31 mouse cellular contexts compared by ENCODE assay signal in genomic region chr2:137847901-137848300, GRCm38 (mm10).
"Had no signal": no experiment of that assay in that cellular context is flagged by ENCODE, and none has a peak within 500 bp of the region (broad histone marks: within the 10 kb centered on the region; RNA-seq: fewer than 3 reads in every experiment).

No protein-coding gene starts in this region.

- H3K9me3 ChIP-seq: limb, embryonic 10.5 days; limb, embryonic 12.5 days; limb, embryonic 13.5 days; limb, embryonic 15.5 days; liver, embryonic 12.5 days; liver, embryonic 13.5 days; liver, embryonic 15.5 days; lung, embryonic 15.5 days; megakaryocyte, embryonic 14.5 days; midbrain, embryonic 10.5 days; midbrain, embryonic 12.5 days; midbrain, embryonic 13.5 days; midbrain, embryonic 15.5 days; neural tube, embryonic 12.5 days; neural tube, embryonic 13.5 days had no signal

- H3K27ac ChIP-seq: limb, embryonic 10.5 days; limb, embryonic 12.5 days; limb, embryonic 13.5 days; limb, embryonic 15.5 days; liver, embryonic 12.5 days; liver, embryonic 13.5 days; liver, embryonic 14.5 days; liver, embryonic 15.5 days; lung, embryonic 15.5 days; macrophage; midbrain, embryonic 10.5 days; midbrain, embryonic 12.5 days; midbrain, embryonic 13.5 days; midbrain, embryonic 15.5 days; neural tube, embryonic 12.5 days; neural tube, embryonic 13.5 days had no signal

- H3K27me3 ChIP-seq: limb, embryonic 12.5 days; limb, embryonic 15.5 days; liver, embryonic 12.5 days; liver, embryonic 13.5 days; liver, embryonic 15.5 days; lung, embryonic 15.5 days; megakaryocyte, embryonic 14.5 days; midbrain, embryonic 12.5 days; midbrain, embryonic 13.5 days; midbrain, embryonic 15.5 days; neural tube, embryonic 12.5 days; neural tube, embryonic 13.5 days had no signal

- H3K4me3 ChIP-seq: limb, embryonic 10.5 days; limb, embryonic 12.5 days; limb, embryonic 13.5 days; limb, embryonic 15.5 days; liver, embryonic 12.5 days; liver, embryonic 13.5 days; liver, embryonic 15.5 days; lung, embryonic 15.5 days; megakaryocyte, embryonic 14.5 days; midbrain, embryonic 10.5 days; midbrain, embryonic 12.5 days; midbrain, embryonic 13.5 days; midbrain, embryonic 15.5 days; myocyte; neural tube, embryonic 12.5 days; neural tube, embryonic 13.5 days had no signal

- DNase-seq: left cerebral cortex, postnatal 4 days; liver, embryonic 13.5 days; liver, postnatal 0 days; lung, adult 18-20 months; lung, adult 2 months; lung, embryonic 14.5 days; lung, postnatal 10 days; lung, postnatal 14 days; lung, postnatal 36 days; lung, postnatal 4 days; midbrain, embryonic 14.5 days had no signal

- H3K4me2 ChIP-seq: limb, embryonic 12.5 days; limb, embryonic 13.5 days; limb, embryonic 15.5 days; liver, embryonic 12.5 days; liver, embryonic 13.5 days; liver, embryonic 15.5 days; lung, embryonic 14.5 days; lung, embryonic 15.5 days; midbrain, embryonic 11.5 days; midbrain, embryonic 12.5 days; midbrain, embryonic 13.5 days; midbrain, embryonic 15.5 days; neural tube, embryonic 12.5 days; neural tube, embryonic 13.5 days had no signal

- ATAC-seq: liver, embryonic 12.5 days; liver, postnatal 0 days; lung, postnatal 0 days; midbrain, embryonic 13.5 days; midbrain, embryonic 15.5 days; midbrain, embryonic 16.5 days had no signal

- H3K4me1 ChIP-seq: limb, embryonic 12.5 days; limb, embryonic 13.5 days; limb, embryonic 15.5 days; liver, embryonic 12.5 days; liver, embryonic 13.5 days; liver, embryonic 15.5 days; lung, embryonic 15.5 days; megakaryocyte, embryonic 14.5 days; midbrain, embryonic 10.5 days; midbrain, embryonic 12.5 days; midbrain, embryonic 13.5 days; midbrain, embryonic 15.5 days; neural tube, embryonic 12.5 days; neural tube, embryonic 13.5 days had no signal

- H3K36me3 ChIP-seq: limb, embryonic 10.5 days; limb, embryonic 12.5 days; limb, embryonic 13.5 days; limb, embryonic 15.5 days; liver, embryonic 12.5 days; liver, embryonic 13.5 days; liver, embryonic 15.5 days; lung, embryonic 15.5 days; midbrain, embryonic 10.5 days; midbrain, embryonic 12.5 days; midbrain, embryonic 13.5 days; midbrain, embryonic 15.5 days; neural tube, embryonic 12.5 days; neural tube, embryonic 13.5 days had no signal

- H3K9ac ChIP-seq: limb, embryonic 12.5 days; limb, embryonic 13.5 days; limb, embryonic 15.5 days; liver, embryonic 12.5 days; liver, embryonic 13.5 days; liver, embryonic 14.5 days; liver, embryonic 15.5 days; liver, postnatal 0 days; lung, embryonic 14.5 days; lung, embryonic 15.5 days; midbrain, embryonic 12.5 days; midbrain, embryonic 13.5 days; midbrain, embryonic 15.5 days; neural tube, embryonic 12.5 days; neural tube, embryonic 13.5 days had no signal
